Mouse (Mus musculus) limb, embryonic 11.5 days (tissue): ENCODE measurements at regions not wholly inside any gene's neighbourhood (a gene's known extent, or its start where the extent isn't known, plus 50 kb on each side); places are given as distances from the start of the nearest gene placed in this dataset.

Experiments
- ATAC-seq: fragments of 200-750 bp; cut with Nextera tagmentation; 2 replicates; pipeline ENCODE4 v1.8.0; 2017; ENCODE audit warnings: low read depth; ENCODE audit not compliant: insufficient number of reproducible peaks, low FRiP score, low TSS enrichment
- DNase-seq: peaks from one replicate; pipeline ENCODE4 v3.0.0-alpha.2; 2015; ENCODE audit warnings: low spot score
- H3K27ac ChIP-seq: fragments of 300-500 bp; sonication (generic); replicated peaks from 2 replicates; pipeline ENCODE4 v1.5.1; 2014; ENCODE audit warnings: low read depth, mild to moderate bottlenecking, low read length
- H3K27me3 ChIP-seq: fragments of 300-500 bp; sonication (generic); 2 replicates; pipeline ENCODE4 v1.6.1; 2014; ENCODE audit warnings: mild to moderate bottlenecking, low read length, mixed read lengths; ENCODE audit not compliant: control insufficient read depth, insufficient read depth
- H3K36me3 ChIP-seq: fragments of 300-500 bp; sonication (generic); 2 replicates; pipeline ENCODE4 v1.6.1; 2014; ENCODE audit warnings: mild to moderate bottlenecking, low read length, moderate library complexity, mixed read lengths; ENCODE audit not compliant: control insufficient read depth, insufficient read depth
- H3K4me1 ChIP-seq: fragments of 300-500 bp; sonication (generic); 2 replicates; pipeline ENCODE4 v1.6.1; 2014; ENCODE audit warnings: low read length, mixed read lengths; ENCODE audit not compliant: control insufficient read depth, insufficient read depth
- H3K4me2 ChIP-seq: fragments of 300-500 bp; sonication (generic); 2 replicates; pipeline ENCODE4 v1.6.1; 2014; ENCODE audit warnings: low read depth, mild to moderate bottlenecking, moderate library complexity; ENCODE audit not compliant: severe bottlenecking
- H3K4me3 ChIP-seq: fragments of 300-500 bp; sonication (generic); 2 replicates; pipeline ENCODE4 v1.5.1; 2014; ENCODE audit warnings: low read depth, low read length
- H3K9ac ChIP-seq: fragments of 300-500 bp; sonication (generic); 2 replicates; pipeline ENCODE4 v1.6.1; 2014; ENCODE audit warnings: mild to moderate bottlenecking, low read length
- H3K9me3 ChIP-seq: fragments of 300-500 bp; sonication (generic); 2 replicates; pipeline ENCODE4 v1.6.1; 2016; ENCODE audit warnings: low read length; ENCODE audit not compliant: control insufficient read depth
- WGBS: fragments of 180-500 bp; shearing (Covaris S2); extraction: QIAGEN DNeasy Blood & Tissue Kit; methylation state at CpG from one replicate; pipeline ENCODE4 v1.1.7; 2014; 5-methylcytosine and 5-hydroxymethylcytosine counted together

GRCm38 (mm10) chr11:84642300-84643106 lies 117.2 kb upstream of the Lhx1 start:
- Histone ChIP-seq H3K4me3 (peak overlapping the region; percentile 46), H3K27ac (no peak overlapping the region), H3K9me3 (no peaks in the 10 kb centered on the region), H3K27me3 (peaks cover 16% of the 10 kb centered on the region), H3K4me1 (peaks cover 4% of the 10 kb centered on the region), H3K4me2 (peak overlapping the region; percentile 77), H3K36me3 (no peaks in the 10 kb centered on the region), H3K9ac (peak overlapping the region; percentile 78)
- 0 out of 2 replicates have a peak, but pooled peaks have one; percentile 35 for ATAC-seq
- peak; percentile 70 for DNase-seq
- WGBS: 2% methylated on average over 51 of the region's 67 CpGs

DNA sequence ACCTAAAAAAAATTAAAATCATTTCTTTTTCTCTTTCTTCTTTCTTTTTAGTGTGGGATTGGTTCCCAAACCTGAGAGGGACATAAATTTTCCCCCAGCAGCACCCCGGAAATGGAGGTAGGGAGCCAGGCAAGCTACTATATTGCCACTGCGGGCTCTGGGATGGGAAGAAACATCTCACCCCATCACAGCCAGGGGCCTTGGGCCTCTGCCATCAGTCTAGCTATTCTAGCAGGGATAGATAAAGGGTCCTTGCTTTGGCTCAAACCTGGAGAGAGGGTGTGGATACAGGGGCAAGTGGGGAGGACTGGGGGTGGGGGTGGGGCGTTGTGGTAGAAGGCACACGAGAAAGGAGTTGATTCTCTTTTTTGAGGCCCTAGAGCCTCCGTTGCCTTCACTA lies 116.3 kb upstream of the Lhx1 start:
- DNase-seq: no peak
- Histone ChIP-seq H3K4me3 (no peak overlapping the region; the same call in 1 of the 2 replicates), H3K27me3 (peaks cover 16% of the 10 kb centered on the region), H3K9me3 (no peaks in the 10 kb centered on the region), H3K9ac (no peak overlapping the region), H3K27ac (no peak overlapping the region), H3K4me1 (peaks cover 11% of the 10 kb centered on the region), H3K36me3 (no peaks in the 10 kb centered on the region), H3K4me2 (peak overlapping the region; percentile 77; the same call in 1 of the 2 replicates)
- ATAC-seq: no peak
- WGBS: 11% methylated on average over 5 of the region's 5 CpGs

GRCm38 (mm10) chr11:84638353-84638752 lies 113.0 kb upstream of the Lhx1 start:
- DNase-seq: no peak
- H3K9ac ChIP-seq: no peak overlapping the region
- no peak overlapping the region for H3K27ac ChIP-seq
- no peaks in the 10 kb centered on the region for H3K9me3 ChIP-seq
- peaks cover 14% of the 10 kb centered on the region for H3K27me3 ChIP-seq
- H3K4me1 ChIP-seq: peaks cover 11% of the 10 kb centered on the region
- no peak overlapping the region for H3K4me3 ChIP-seq
- no peak for ATAC-seq
- H3K4me2 ChIP-seq: no peak overlapping the region
- H3K36me3 ChIP-seq: no peaks in the 10 kb centered on the region
- whole genome bisulfite sequencing: 19% methylated on average over 9 of the region's 9 CpGs

GRCm38 (mm10) chr11:84637268-84637667 lies 111.9 kb upstream of the Lhx1 start:
- H3K9ac ChIP-seq: no peak overlapping the region
- H3K27me3 ChIP-seq: 0 out of 2 replicates have a peak, but pooled peaks cover 8% of the 10 kb centered on the region
- peaks cover 11% of the 10 kb centered on the region for H3K4me1 ChIP-seq
- WGBS: 23% methylated on average over 8 of the region's 8 CpGs
- H3K36me3 ChIP-seq: no peaks in the 10 kb centered on the region
- DNase-seq: no peak
- H3K4me2 ChIP-seq: no peak overlapping the region
- no peak for ATAC-seq
- H3K9me3 ChIP-seq: no peaks in the 10 kb centered on the region
- no peak overlapping the region for H3K27ac ChIP-seq
- no peak overlapping the region for H3K4me3 ChIP-seq

- Histone ChIP-seq H3K27ac (no peak overlapping the region), H3K27me3 (0 out of 2 replicates have a peak, but pooled peaks cover 5% of the 10 kb centered on the region)
These were observed 109.7 kb upstream of the Lhx1 start for GRCm38 (mm10) chr11:84634990-84635389.

DNA sequence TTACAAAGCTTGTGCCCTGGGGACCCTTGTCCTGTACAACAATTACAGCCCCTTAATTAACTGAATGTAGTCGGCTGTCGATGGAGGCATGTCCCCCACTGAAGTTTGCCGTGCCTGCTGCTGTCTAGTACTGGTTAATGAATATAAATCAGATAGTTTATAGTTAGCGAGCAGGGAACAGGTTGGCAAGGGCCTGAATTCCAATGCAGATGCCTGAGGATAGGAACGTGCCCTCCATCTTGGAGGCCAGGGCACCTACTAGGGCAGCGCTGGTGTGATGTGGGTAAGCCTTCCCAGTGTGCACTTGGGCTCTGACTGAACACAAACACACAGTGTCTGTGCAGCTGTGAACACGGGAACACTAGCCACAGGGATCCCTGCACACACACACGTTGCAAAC lies 108.0 kb upstream of the Lhx1 start:
- no peak for DNase-seq
- Histone ChIP-seq H3K27ac (no peak overlapping the region), H3K9me3 (no peaks in the 10 kb centered on the region), H3K36me3 (no peaks in the 10 kb centered on the region), H3K27me3 (no peaks in the 10 kb centered on the region), H3K4me2 (no peak overlapping the region), H3K4me3 (no peak overlapping the region), H3K9ac (no peak overlapping the region), H3K4me1 (peaks cover 8% of the 10 kb centered on the region)
- WGBS: 45% methylated on average over 8 of the region's 8 CpGs
- ATAC-seq: no peak

More at GRCm38 (mm10) chr11:84634990-84635389, 109.7 kb upstream of the Lhx1 start:
- Histone ChIP-seq H3K4me3 (no peak overlapping the region), H3K9ac (no peak overlapping the region), H3K36me3 (no peaks in the 10 kb centered on the region), H3K9me3 (no peaks in the 10 kb centered on the region), H3K4me2 (no peak overlapping the region), H3K4me1 (peaks cover 8% of the 10 kb centered on the region)
- no peak for DNase-seq
- ATAC-seq: no peak
- WGBS: 3% methylated on average over 3 of the region's 4 CpGs

- H3K27ac ChIP-seq: no peak overlapping the region
- 78% methylated on average over 2 of the region's 2 CpGs for WGBS
These were observed 102.8 kb upstream of the Lhx1 start for GRCm38 (mm10) chr11:84628111-84628510.

GRCm38 (mm10) chr11:84627685-84628084 lies 102.3 kb upstream of the Lhx1 start:
- no peaks in the 10 kb centered on the region for H3K36me3 ChIP-seq
- no peak overlapping the region for H3K4me3 ChIP-seq
- ATAC-seq (no peak), DNase-seq (no peak)
- no peak overlapping the region for H3K4me2 ChIP-seq
- 66% methylated on average over 11 of the region's 11 CpGs for WGBS
- peaks cover 12% of the 10 kb centered on the region for H3K4me1 ChIP-seq
- no peak overlapping the region for H3K27ac ChIP-seq
- no peaks in the 10 kb centered on the region for H3K27me3 ChIP-seq
- H3K9me3 ChIP-seq: no peaks in the 10 kb centered on the region
- H3K9ac ChIP-seq: no peak overlapping the region

More at GRCm38 (mm10) chr11:84628111-84628510, 102.8 kb upstream of the Lhx1 start:
- no peaks in the 10 kb centered on the region for H3K9me3 ChIP-seq
- no peaks in the 10 kb centered on the region for H3K27me3 ChIP-seq
- H3K9ac ChIP-seq: no peak overlapping the region
- no peak overlapping the region for H3K4me3 ChIP-seq
- peaks cover 12% of the 10 kb centered on the region for H3K4me1 ChIP-seq
- no peaks in the 10 kb centered on the region for H3K36me3 ChIP-seq
- ATAC-seq (no peak), DNase-seq (no peak)
- no peak overlapping the region for H3K4me2 ChIP-seq
